Mouse (Mus musculus) kidney, adult 8-10 months (tissue): ENCODE measurements around the gene Ncoa3.

Experiments used
- DNase-seq, 2 experiments: peaks; one replicate each; pipeline ENCODE4 v3.0.0; 2022

The Ncoa3 gene

GRCm38 (mm10) chr2:166108326-166108725 lies 115.9 kb downstream of the Ncoa3 start:
- peak; percentile 70 to 91 for DNase-seq

GRCm38 (mm10) chr2:166110764-166111163 lies 118.3 kb downstream of the Ncoa3 start:
- DNase-seq, result no peak

- DNase-seq, result no peak
These were observed 118.8 kb downstream of the Ncoa3 start for GRCm38 (mm10) chr2:166111238-166111637.

- DNase-seq, result peak; percentile 23 to 47
These were observed 119.4 kb downstream of the Ncoa3 start for GRCm38 (mm10) chr2:166111831-166112250.

- no peak for DNase-seq
These were observed 120.5 kb downstream of the Ncoa3 start for GRCm38 (mm10) chr2:166112986-166113385.

- DNase-seq, result peak; percentile 47 to 65
These were observed 123.3 kb downstream of the Ncoa3 start for GRCm38 (mm10) chr2:166115571-166116277.

- no peak for DNase-seq
These were observed 123.8 kb downstream of the Ncoa3 start for GRCm38 (mm10) chr2:166116278-166116608.

- DNase-seq, result no peak
These were observed 124.3 kb downstream of the Ncoa3 start for GRCm38 (mm10) chr2:166116704-166117103.

- no peak for DNase-seq
These were observed 127.6 kb downstream of the Ncoa3 start for GRCm38 (mm10) chr2:166119992-166120391.

- peak; percentile 72 to 81 for DNase-seq
These were observed 129.4 kb downstream of the Ncoa3 start for GRCm38 (mm10) chr2:166121681-166122355.

GRCm38 (mm10) chr2:166122781-166123180 lies 130.3 kb downstream of the Ncoa3 start:
- DNase-seq, result no peak
